Mouse (Mus musculus): ENCODE measurements around the gene 9530068E07Rik. TPM values are rescaled to one million over a fixed set of nuclear protein-coding genes. Genes with fewer than 3 reads are reported as not detected.

Gene 9530068E07Rik
- polyA plus RNA-seq, 1 experiment from 2014 or later, result 199 TPM

DNA sequence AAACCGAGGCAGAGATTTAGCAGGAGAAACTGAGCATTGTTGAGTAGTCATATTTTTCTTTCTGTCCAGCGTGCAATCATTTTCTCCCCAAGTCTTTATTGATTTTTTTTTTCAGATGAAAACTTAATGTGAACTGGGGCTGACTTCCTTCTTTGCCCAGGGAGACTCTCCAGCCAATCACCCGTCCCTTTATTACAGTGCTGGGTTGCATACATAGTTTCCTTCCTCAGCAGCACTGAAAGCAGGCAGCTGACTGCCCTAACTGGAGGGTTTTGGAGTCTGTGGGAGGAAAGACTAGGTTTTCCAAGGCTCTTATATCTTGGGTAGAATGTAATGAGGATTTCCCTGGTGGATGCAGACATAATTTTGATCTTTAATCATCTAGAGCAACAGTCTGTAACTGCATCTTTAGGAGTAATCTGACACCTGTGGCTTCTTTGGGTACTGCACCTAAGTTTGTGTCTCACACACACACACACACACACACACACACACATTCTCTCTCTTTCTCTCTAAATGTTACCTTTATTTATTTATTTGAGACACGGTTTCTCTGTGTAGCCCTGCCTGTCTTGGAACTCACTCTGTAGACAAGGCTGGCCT is 1.3 kb downstream of the 9530068E07Rik start:
- H3K36me3 ChIP-seq (ENCODE audit: control insufficient read depth, insufficient read depth, low read length), result 0 out of 2 replicates have a peak, but pooled peaks cover 8% of the 10 kb centered on the region
- H3K4me1 ChIP-seq (ENCODE audit: control insufficient read depth, insufficient read depth, low read length), result peaks cover 5% of the 10 kb centered on the region; the same call in 1 of the 2 replicates
- H3K27ac ChIP-seq (replicated peaks; ENCODE audit: low read depth, low read length), result peak overlapping the region; percentile 93; the same call in 1 of the 2 replicates
- peak overlapping the region; percentile 95 for H3K4me3 ChIP-seq (ENCODE audit: low read depth, low read length)
- ATAC-seq (ENCODE audit: low read depth), result no peak
- H3K9me3 ChIP-seq (ENCODE audit: control insufficient read depth, low read length), result no peaks in the 10 kb centered on the region
- 85% methylated on average over 4 of the region's 4 CpGs for WGBS
- peak overlapping the region; percentile 98 for H3K9ac ChIP-seq (ENCODE audit: low read depth, low read length)
- no peaks in the 10 kb centered on the region for H3K27me3 ChIP-seq (replicated peaks; ENCODE audit: control insufficient read depth, insufficient read depth, low read length)
- no peak for DNase-seq (ENCODE audit: low spot score)
- peak overlapping the region; percentile 86 for H3K4me2 ChIP-seq (ENCODE audit: low read depth, low read length)

DNA sequence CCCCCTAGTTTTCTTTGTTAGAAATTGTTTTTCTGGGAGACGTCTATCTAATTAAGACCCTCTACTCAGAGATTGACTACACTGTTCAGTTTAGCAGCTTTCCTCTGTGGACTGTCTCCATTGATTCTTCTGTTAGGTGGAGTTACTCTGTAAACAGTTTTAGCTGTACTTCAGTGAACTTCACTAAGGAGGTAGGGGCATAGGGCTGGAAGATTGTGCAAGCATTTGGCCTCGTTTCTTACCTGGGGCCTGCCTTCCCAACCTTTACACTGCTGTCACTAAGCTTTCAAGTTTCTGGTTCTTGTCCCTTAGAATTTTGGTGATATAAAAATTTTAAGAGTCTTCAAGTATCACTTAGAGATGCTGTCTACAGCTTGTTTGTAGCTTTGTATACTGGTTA is 5.2 kb downstream of the 9530068E07Rik start:
- no peak overlapping the region for H3K9ac ChIP-seq (ENCODE audit: low read depth, low read length)
- H3K36me3 ChIP-seq (ENCODE audit: control insufficient read depth, insufficient read depth, low read length), result peaks cover 46% of the 10 kb centered on the region
- H3K4me3 ChIP-seq (ENCODE audit: low read depth, low read length), result no peak overlapping the region
- no peak overlapping the region for H3K4me2 ChIP-seq (ENCODE audit: low read depth, low read length)
- no peak for DNase-seq (ENCODE audit: low spot score)
- no peak overlapping the region for H3K27ac ChIP-seq (replicated peaks; ENCODE audit: low read depth, low read length)
- no peak for ATAC-seq (ENCODE audit: low read depth)
- H3K9me3 ChIP-seq (ENCODE audit: control insufficient read depth, low read length), result no peaks in the 10 kb centered on the region
- no peaks in the 10 kb centered on the region for H3K27me3 ChIP-seq (replicated peaks; ENCODE audit: control insufficient read depth, insufficient read depth, low read length)
- 60% methylated on average over 2 of the region's 2 CpGs for WGBS
- peaks cover 2% of the 10 kb centered on the region; the same call in 1 of the 2 replicates for H3K4me1 ChIP-seq (ENCODE audit: control insufficient read depth, insufficient read depth, low read length)

DNA sequence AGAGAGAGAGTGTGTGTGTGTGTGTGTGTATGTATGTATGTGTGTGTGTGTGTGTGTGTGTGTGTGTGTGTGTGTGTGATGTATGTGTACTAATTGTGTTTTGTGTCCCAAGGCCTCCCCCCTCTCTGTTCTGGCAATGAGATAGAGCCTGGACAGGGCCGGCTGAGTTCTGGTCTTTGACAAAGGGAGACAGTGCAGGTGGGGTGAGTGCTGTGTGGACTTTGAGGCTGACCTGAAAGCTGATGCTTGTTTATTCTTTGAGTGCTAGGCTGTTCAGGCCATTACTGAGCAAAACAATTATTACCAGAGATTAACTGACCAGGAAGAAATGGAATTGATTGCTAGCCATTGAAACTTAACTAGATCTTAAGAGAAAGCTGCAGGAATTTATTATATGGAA is 6.3 kb downstream of the 9530068E07Rik start:
- 83% methylated on average over 1 of the region's 1 CpGs for WGBS
- Histone ChIP-seq H3K27me3 (replicated peaks; ENCODE audit: control insufficient read depth, insufficient read depth, low read length) (no peaks in the 10 kb centered on the region), H3K4me3 (ENCODE audit: low read depth, low read length) (no peak overlapping the region), H3K36me3 (ENCODE audit: control insufficient read depth, insufficient read depth, low read length) (peaks cover 54% of the 10 kb centered on the region), H3K9ac (ENCODE audit: low read depth, low read length) (no peak overlapping the region), H3K4me1 (ENCODE audit: control insufficient read depth, insufficient read depth, low read length) (peaks cover 2% of the 10 kb centered on the region; the same call in 1 of the 2 replicates), H3K27ac (replicated peaks; ENCODE audit: low read depth, low read length) (no peak overlapping the region), H3K4me2 (ENCODE audit: low read depth, low read length) (no peak overlapping the region), H3K9me3 (ENCODE audit: control insufficient read depth, low read length) (no peaks in the 10 kb centered on the region)
- DNase-seq (ENCODE audit: low spot score), result no peak
- ATAC-seq (ENCODE audit: low read depth), result no peak

DNA sequence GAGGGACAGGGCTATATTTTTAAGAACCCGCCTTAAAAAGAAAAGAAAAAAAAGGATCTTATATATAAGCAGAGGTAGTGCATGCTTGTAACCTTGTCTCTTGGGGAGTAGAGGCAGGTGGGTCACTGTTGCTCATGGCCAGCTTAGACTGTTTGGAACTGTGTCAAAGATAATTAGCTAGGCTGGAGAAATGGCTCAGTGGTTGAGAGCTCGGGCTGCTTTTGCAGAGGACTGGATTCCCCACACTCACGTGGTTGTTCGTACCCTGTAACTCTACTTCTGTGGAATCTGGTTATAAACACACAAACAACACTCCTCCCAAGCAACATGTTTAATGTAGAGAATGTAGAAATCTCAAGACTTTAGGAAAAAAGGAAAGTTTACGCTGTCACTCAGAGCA is 8.0 kb downstream of the 9530068E07Rik start:
- Histone ChIP-seq H3K9ac (ENCODE audit: low read depth, low read length) (no peak overlapping the region), H3K27me3 (replicated peaks; ENCODE audit: control insufficient read depth, insufficient read depth, low read length) (no peaks in the 10 kb centered on the region), H3K4me3 (ENCODE audit: low read depth, low read length) (no peak overlapping the region), H3K9me3 (ENCODE audit: control insufficient read depth, low read length) (no peaks in the 10 kb centered on the region), H3K4me1 (ENCODE audit: control insufficient read depth, insufficient read depth, low read length) (peaks cover 2% of the 10 kb centered on the region; the same call in 1 of the 2 replicates), H3K36me3 (ENCODE audit: control insufficient read depth, insufficient read depth, low read length) (peaks cover 65% of the 10 kb centered on the region), H3K4me2 (ENCODE audit: low read depth, low read length) (no peak overlapping the region), H3K27ac (replicated peaks; ENCODE audit: low read depth, low read length) (no peak overlapping the region)
- ATAC-seq (ENCODE audit: low read depth), result no peak
- no peak for DNase-seq (ENCODE audit: low spot score)
- 88% methylated on average over 5 of the region's 5 CpGs for WGBS

DNA sequence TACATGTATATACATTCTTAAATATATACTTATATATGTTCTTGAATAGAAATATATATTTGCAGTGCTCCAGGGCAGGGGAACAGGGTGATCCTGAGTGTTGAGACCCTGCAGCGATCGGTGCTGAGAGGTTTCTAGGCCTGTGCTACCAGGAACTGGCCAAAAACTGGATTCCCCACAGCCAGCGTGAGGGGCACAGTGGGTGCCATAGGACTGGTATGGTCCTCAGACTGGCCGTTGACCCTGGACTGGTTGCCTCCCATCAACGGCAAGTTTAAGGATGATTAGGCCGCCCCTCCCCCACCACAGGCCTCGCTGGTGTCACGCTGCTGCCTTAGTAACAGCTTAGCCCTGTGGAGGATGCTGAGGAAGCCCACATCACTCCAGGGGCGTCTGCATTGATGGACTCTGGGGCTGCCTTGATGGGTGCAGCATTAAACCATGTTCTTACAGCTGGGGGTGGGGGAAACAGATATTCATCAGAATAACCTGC is 9.0 kb downstream of the 9530068E07Rik start:
- Histone ChIP-seq H3K4me3 (ENCODE audit: low read depth, low read length) (no peak overlapping the region), H3K27me3 (replicated peaks; ENCODE audit: control insufficient read depth, insufficient read depth, low read length) (no peaks in the 10 kb centered on the region), H3K4me1 (ENCODE audit: control insufficient read depth, insufficient read depth, low read length) (peaks cover 2% of the 10 kb centered on the region; the same call in 1 of the 2 replicates), H3K4me2 (ENCODE audit: low read depth, low read length) (no peak overlapping the region), H3K36me3 (ENCODE audit: control insufficient read depth, insufficient read depth, low read length) (peaks cover 69% of the 10 kb centered on the region), H3K9me3 (ENCODE audit: control insufficient read depth, low read length) (no peaks in the 10 kb centered on the region), H3K9ac (ENCODE audit: low read depth, low read length) (no peak overlapping the region), H3K27ac (replicated peaks; ENCODE audit: low read depth, low read length) (no peak overlapping the region)
- DNase-seq (ENCODE audit: low spot score), result no peak
- 80% methylated on average over 9 of the region's 9 CpGs for WGBS
- no peak for ATAC-seq (ENCODE audit: low read depth)

DNA sequence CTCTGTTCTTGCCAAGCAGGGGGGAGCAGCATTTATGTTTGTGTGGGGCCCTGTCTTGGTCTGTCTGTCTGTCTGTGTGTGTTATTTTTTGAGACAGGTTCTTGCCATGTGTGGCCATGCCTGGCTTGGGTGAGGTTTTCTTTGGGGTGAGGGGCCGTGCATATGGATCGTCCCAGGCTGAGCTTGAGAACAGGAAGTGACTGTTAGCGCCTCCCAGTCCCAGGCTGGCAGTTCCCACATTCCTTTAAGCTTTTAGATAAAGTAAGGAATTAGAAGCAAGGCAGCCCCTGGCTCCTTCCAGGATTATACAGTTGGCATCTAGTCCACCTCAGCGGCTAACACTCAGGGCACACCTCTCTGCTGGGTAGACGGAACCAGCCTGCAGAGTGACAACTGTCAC is 13.1 kb downstream of the 9530068E07Rik start:
- H3K9me3 ChIP-seq (ENCODE audit: control insufficient read depth, low read length), result no peaks in the 10 kb centered on the region
- no peak overlapping the region for H3K27ac ChIP-seq (replicated peaks; ENCODE audit: low read depth, low read length)
- no peaks in the 10 kb centered on the region for H3K4me1 ChIP-seq (ENCODE audit: control insufficient read depth, insufficient read depth, low read length)
- no peak overlapping the region for H3K4me3 ChIP-seq (ENCODE audit: low read depth, low read length)
- H3K4me2 ChIP-seq (ENCODE audit: low read depth, low read length), result no peak overlapping the region
- ATAC-seq (ENCODE audit: low read depth), result no peak
- peaks cover 51% of the 10 kb centered on the region for H3K36me3 ChIP-seq (ENCODE audit: control insufficient read depth, insufficient read depth, low read length)
- no peak overlapping the region for H3K9ac ChIP-seq (ENCODE audit: low read depth, low read length)
- no peak for DNase-seq (ENCODE audit: low spot score)
- H3K27me3 ChIP-seq (replicated peaks; ENCODE audit: control insufficient read depth, insufficient read depth, low read length), result no peaks in the 10 kb centered on the region
- 68% methylated on average over 5 of the region's 5 CpGs for WGBS

DNA sequence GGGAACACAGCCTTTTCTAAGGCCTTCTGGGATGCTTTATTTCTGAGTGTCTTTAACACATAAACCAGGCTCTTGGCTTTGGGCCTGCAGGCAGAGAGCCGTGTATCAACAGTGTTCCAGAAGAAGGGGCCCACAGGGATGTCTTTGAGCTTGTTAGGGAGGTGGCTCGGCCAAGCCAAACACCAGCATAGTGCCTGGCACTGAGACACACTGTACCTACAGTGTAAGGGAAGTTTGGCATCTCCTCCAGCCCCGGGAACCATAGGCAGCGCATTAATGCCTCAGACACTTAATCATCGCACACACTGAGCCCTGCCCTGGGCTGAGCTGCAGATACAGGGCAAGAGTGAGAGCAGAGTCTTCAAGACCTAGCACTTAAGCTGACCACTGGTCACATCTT is 22.1 kb downstream of the 9530068E07Rik start:
- DNase-seq (ENCODE audit: low spot score) (peak; percentile 50), ATAC-seq (ENCODE audit: low read depth) (0 out of 2 replicates have a peak, but pooled peaks have one; percentile 18)
- no peaks in the 10 kb centered on the region for H3K4me1 ChIP-seq (ENCODE audit: control insufficient read depth, insufficient read depth, low read length)

DNA sequence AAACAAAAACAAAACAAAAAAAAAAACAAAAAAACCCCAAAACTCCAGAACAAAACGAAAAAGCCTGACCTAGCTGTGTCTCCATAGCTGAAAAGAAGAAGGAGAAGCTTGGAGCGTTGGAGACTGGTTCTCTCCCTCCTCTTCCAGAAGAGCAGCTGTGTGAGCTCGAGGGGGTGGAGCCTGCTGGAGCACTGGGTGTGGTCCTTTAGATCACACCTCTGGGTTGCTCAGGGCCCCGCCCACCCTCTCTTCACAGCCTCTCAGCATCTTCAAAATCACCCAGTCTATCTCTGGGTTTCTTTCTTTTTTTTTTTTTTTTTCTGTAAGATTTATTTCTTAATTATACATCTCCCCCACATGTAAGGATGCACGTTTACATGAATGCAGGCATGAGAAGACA is 23.0 kb downstream of the 9530068E07Rik start:
- H3K9me3 ChIP-seq (ENCODE audit: control insufficient read depth, low read length), result no peaks in the 10 kb centered on the region
- ATAC-seq (ENCODE audit: low read depth), result no peak
- 38% methylated on average over 5 of the region's 5 CpGs for WGBS

More for the DNA sequence above, 22.1 kb downstream of the 9530068E07Rik start:
- Histone ChIP-seq H3K4me3 (ENCODE audit: low read depth, low read length) (no peak overlapping the region), H3K27ac (replicated peaks; ENCODE audit: low read depth, low read length) (no peak overlapping the region), H3K9me3 (ENCODE audit: control insufficient read depth, low read length) (no peaks in the 10 kb centered on the region), H3K9ac (ENCODE audit: low read depth, low read length) (no peak overlapping the region), H3K27me3 (replicated peaks; ENCODE audit: control insufficient read depth, insufficient read depth, low read length) (no peaks in the 10 kb centered on the region), H3K36me3 (ENCODE audit: control insufficient read depth, insufficient read depth, low read length) (no peaks in the 10 kb centered on the region), H3K4me2 (ENCODE audit: low read depth, low read length) (no peak overlapping the region)
- 74% methylated on average over 5 of the region's 5 CpGs for WGBS

DNA sequence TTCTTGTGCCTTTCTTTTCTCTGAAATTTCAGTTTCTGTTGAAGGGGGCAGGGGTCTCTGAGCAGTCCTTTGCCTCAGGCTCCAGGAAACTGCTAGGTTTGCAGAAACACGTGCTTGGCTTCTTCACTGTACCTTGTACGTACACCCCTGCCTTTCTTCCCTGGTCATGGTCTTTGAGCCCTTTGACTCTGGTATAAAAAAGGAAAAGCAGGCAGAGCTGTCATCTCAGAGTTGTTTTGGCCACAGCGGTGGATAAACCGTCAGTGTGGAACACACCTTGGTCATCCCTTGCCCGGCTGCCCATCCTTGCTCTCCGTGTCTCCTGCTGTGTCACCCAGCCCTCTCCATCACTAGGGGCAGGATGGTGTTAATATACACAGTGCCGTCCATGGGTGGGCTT is 23.6 kb downstream of the 9530068E07Rik start:
- H3K4me1 ChIP-seq (ENCODE audit: control insufficient read depth, insufficient read depth, low read length), result no peaks in the 10 kb centered on the region
- no peak overlapping the region for H3K4me3 ChIP-seq (ENCODE audit: low read depth, low read length)
- no peaks in the 10 kb centered on the region for H3K27me3 ChIP-seq (replicated peaks; ENCODE audit: control insufficient read depth, insufficient read depth, low read length)
- DNase-seq (ENCODE audit: low spot score) (no peak), ATAC-seq (ENCODE audit: low read depth) (no peak)
- no peaks in the 10 kb centered on the region for H3K36me3 ChIP-seq (ENCODE audit: control insufficient read depth, insufficient read depth, low read length)
- no peak overlapping the region for H3K4me2 ChIP-seq (ENCODE audit: low read depth, low read length)
- no peaks in the 10 kb centered on the region for H3K9me3 ChIP-seq (ENCODE audit: control insufficient read depth, low read length)
- no peak overlapping the region for H3K9ac ChIP-seq (ENCODE audit: low read depth, low read length)
- whole genome bisulfite sequencing, result 69% methylated on average over 7 of the region's 7 CpGs
- H3K27ac ChIP-seq (replicated peaks; ENCODE audit: low read depth, low read length), result no peak overlapping the region

More for the DNA sequence above, 23.0 kb downstream of the 9530068E07Rik start:
- no peaks in the 10 kb centered on the region for H3K4me1 ChIP-seq (ENCODE audit: control insufficient read depth, insufficient read depth, low read length)
- no peak overlapping the region for H3K4me2 ChIP-seq (ENCODE audit: low read depth, low read length)
- no peak for DNase-seq (ENCODE audit: low spot score)
- H3K9ac ChIP-seq (ENCODE audit: low read depth, low read length), result no peak overlapping the region
- no peak overlapping the region for H3K27ac ChIP-seq (replicated peaks; ENCODE audit: low read depth, low read length)
- H3K27me3 ChIP-seq (replicated peaks; ENCODE audit: control insufficient read depth, insufficient read depth, low read length), result no peaks in the 10 kb centered on the region
- no peak overlapping the region for H3K4me3 ChIP-seq (ENCODE audit: low read depth, low read length)
- H3K36me3 ChIP-seq (ENCODE audit: control insufficient read depth, insufficient read depth, low read length), result no peaks in the 10 kb centered on the region

Measured in embryonic facial prominence, embryonic 14.5 days (tissue).